Mouse (Mus musculus): ENCODE results near the gene 4933411K16Rik.

4933411K16Rik gene

GRCm38 (mm10) chr19:42051948-42052347 lies at the start of gene 4933411K16Rik:
Gene 4933411K16Rik (plus strand): TSS chr19:42052248.
- no peak for DNase-seq (ENCODE audit: low spot score)

- DNase-seq (ENCODE audit: low spot score), result no peak
These were observed 47.8 kb upstream of the 4933411K16Rik start for GRCm38 (mm10) chr19:42004258-42004657.

GRCm38 (mm10) chr19:42005616-42006015 lies 46.4 kb upstream of the 4933411K16Rik start:
- no peak for DNase-seq (ENCODE audit: low spot score)

- DNase-seq (ENCODE audit: low spot score), result no peak
These were observed 45.5 kb upstream of the 4933411K16Rik start for GRCm38 (mm10) chr19:42006568-42006967.

- DNase-seq (ENCODE audit: low spot score), result no peak
These were observed 43.5 kb upstream of the 4933411K16Rik start for GRCm38 (mm10) chr19:42008586-42008985.

- DNase-seq (ENCODE audit: low spot score), result no peak
These were observed 43.0 kb upstream of the 4933411K16Rik start for GRCm38 (mm10) chr19:42009067-42009466.

GRCm38 (mm10) chr19:42010436-42010835 lies 41.6 kb upstream of the 4933411K16Rik start:
- no peak for DNase-seq (ENCODE audit: low spot score)

- DNase-seq (ENCODE audit: low spot score), result no peak
These were observed 40.9 kb upstream of the 4933411K16Rik start for GRCm38 (mm10) chr19:42011123-42011522.

- DNase-seq (ENCODE audit: low spot score), result no peak
These were observed 37.7 kb upstream of the 4933411K16Rik start for GRCm38 (mm10) chr19:42014231-42014825.

- DNase-seq (ENCODE audit: low spot score), result no peak
These were observed 37.0 kb upstream of the 4933411K16Rik start for GRCm38 (mm10) chr19:42015001-42015400.

- no peak for DNase-seq (ENCODE audit: low spot score)
These were observed 35.8 kb upstream of the 4933411K16Rik start for GRCm38 (mm10) chr19:42016251-42016650.

GRCm38 (mm10) chr19:42016840-42017239 lies 35.2 kb upstream of the 4933411K16Rik start:
- no peak for DNase-seq (ENCODE audit: low spot score)

- no peak for DNase-seq (ENCODE audit: low spot score)
These were observed 34.4 kb upstream of the 4933411K16Rik start for GRCm38 (mm10) chr19:42017399-42018247.

GRCm38 (mm10) chr19:42019011-42019522 lies 33.0 kb upstream of the 4933411K16Rik start:
- no peak for DNase-seq (ENCODE audit: low spot score)

- no peak for DNase-seq (ENCODE audit: low spot score)
These were observed 30.1 kb upstream of the 4933411K16Rik start for GRCm38 (mm10) chr19:42021681-42022541.

GRCm38 (mm10) chr19:42022542-42022848 lies 29.6 kb upstream of the 4933411K16Rik start:
- no peak for DNase-seq (ENCODE audit: low spot score)

- DNase-seq (ENCODE audit: low spot score), result peak; percentile 65
These were observed 25.9 kb upstream of the 4933411K16Rik start for GRCm38 (mm10) chr19:42026158-42026557.

GRCm38 (mm10) chr19:42031112-42031511 lies 20.9 kb upstream of the 4933411K16Rik start:
- no peak for DNase-seq (ENCODE audit: low spot score)

GRCm38 (mm10) chr19:42033611-42034010 lies 18.4 kb upstream of the 4933411K16Rik start:
- no peak for DNase-seq (ENCODE audit: low spot score)

GRCm38 (mm10) chr19:42034146-42034775 lies 17.8 kb upstream of the 4933411K16Rik start:
- DNase-seq (ENCODE audit: low spot score), result no peak

- DNase-seq (ENCODE audit: low spot score), result no peak
These were observed 17.1 kb upstream of the 4933411K16Rik start for GRCm38 (mm10) chr19:42034881-42035455.
